Mouse (Mus musculus) stomach, embryonic 15.5 days (tissue): ENCODE data around the gene Unkl. TPM values are rescaled to one million over a fixed set of nuclear protein-coding genes. Genes with fewer than 3 reads are reported as not detected.

Experiments
- ATAC-seq: fragments of 200-750 bp; cut with Nextera tagmentation; 2 replicates; pipeline ENCODE4 v1.8.0; 2017; ENCODE audit warnings: low read depth, moderate number of reproducible peaks, moderate TSS enrichment; ENCODE audit not compliant: insufficient read depth, low FRiP score
- H3K27ac ChIP-seq: fragments of 300-500 bp; sonication (generic); 2 replicates; pipeline ENCODE4 v1.5.1; 2015; ENCODE audit warnings: mild to moderate bottlenecking, inconsistent platforms
- H3K27me3 ChIP-seq: fragments of 300-500 bp; sonication (generic); replicated peaks from 2 replicates; pipeline ENCODE4 v1.6.1; 2015; ENCODE audit warnings: inconsistent platforms
- H3K36me3 ChIP-seq: fragments of 300-500 bp; sonication (generic); 2 replicates; pipeline ENCODE4 v1.6.1; 2015; ENCODE audit warnings: inconsistent platforms
- H3K4me1 ChIP-seq: fragments of 300-500 bp; sonication (generic); 2 replicates; pipeline ENCODE4 v1.6.1; 2015; ENCODE audit warnings: inconsistent platforms
- H3K4me2 ChIP-seq: fragments of 300-500 bp; sonication (generic); 2 replicates; pipeline ENCODE4 v1.6.1; 2015; ENCODE audit warnings: mild to moderate bottlenecking, inconsistent platforms
- H3K4me3 ChIP-seq: fragments of 300-500 bp; sonication (generic); replicated peaks from 2 replicates; pipeline ENCODE4 v1.5.1; 2015; ENCODE audit warnings: inconsistent platforms
- H3K9ac ChIP-seq: fragments of 300-500 bp; sonication (generic); 2 replicates; pipeline ENCODE4 v1.6.1; 2015; ENCODE audit warnings: inconsistent platforms
- H3K9me3 ChIP-seq: fragments of 300-500 bp; sonication (generic); 2 replicates; pipeline ENCODE4 v1.6.1; 2016; ENCODE audit warnings: inconsistent platforms
- WGBS: fragments of 180-500 bp; shearing (Covaris S2); methylation state at CpG from one replicate; pipeline ENCODE4 v1.1.7; 2015; 5-methylcytosine and 5-hydroxymethylcytosine counted together
- polyA plus RNA-seq: library from polyadenylated mRNA; unstranded; fragments of >200 nt; fragmentation: Nextera tagmentation; extraction: Ambion mirVana; gene quantifications from 2 replicates; pipeline ENCODE4 v1.2.1, GENCODE M21; 2015

The Unkl gene
- polyA plus RNA-seq, 1 experiment from 2014 or later: 7.2 TPM

DNA sequence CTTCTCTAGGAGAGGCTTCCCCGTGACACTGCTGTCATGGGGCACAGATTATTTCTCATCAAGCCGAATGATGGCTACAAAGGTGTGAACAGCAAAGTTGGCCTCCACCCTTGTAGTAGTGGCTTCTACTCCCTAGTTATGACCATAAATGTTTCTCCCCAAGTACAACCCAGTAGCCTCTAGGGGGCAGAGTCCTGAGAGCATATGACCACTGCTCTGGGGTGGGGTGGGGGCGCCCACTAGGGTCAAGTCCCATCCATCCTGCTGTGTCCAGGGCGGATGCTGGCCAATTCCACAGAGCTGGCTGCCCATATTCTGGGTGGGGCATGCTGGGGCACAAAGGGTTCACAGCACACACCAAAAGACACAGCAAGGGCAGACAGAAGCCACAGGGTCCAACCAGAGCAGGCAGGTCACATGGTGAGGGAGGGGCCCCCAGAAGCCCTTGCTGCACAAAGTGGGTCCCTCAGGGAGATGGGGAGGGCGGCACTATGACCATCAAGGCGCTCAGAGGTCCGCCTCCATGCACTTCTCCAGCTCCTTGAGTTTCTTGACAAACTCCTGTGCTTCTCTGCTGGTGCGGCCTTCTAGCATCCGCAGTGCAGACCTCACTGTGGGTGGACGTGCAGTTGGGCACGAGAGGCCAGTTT, 55.1 kb downstream of the Unkl start:
- 86% methylated on average over 11 of the region's 11 CpGs for WGBS
- H3K4me2 ChIP-seq: no peak overlapping the region

DNA sequence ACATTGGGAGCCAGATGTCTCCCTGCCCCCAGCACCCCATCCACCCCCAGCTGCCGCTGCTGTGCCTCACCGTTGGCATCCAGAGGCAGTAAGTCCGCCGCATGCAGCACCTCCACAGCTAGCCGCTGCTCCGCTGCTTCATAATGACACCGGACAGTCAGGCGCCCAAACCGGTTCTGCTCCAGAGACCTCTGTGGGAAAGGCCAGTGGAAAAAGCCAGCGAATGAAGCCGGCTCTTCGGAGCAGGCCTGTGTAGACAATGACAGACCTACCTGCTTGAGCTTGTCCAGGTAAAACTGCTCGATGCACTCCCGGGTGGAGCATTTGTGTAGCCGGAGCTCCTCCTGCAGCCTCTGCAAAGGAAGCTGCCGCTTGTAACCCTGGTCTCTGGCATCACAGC, 56.0 kb downstream of the Unkl start:
- Histone ChIP-seq H3K9ac (no peak overlapping the region), H3K9me3 (no peaks in the 10 kb centered on the region), H3K4me3 (no peak overlapping the region), H3K27ac (no peak overlapping the region), H3K4me1 (peaks cover 15% of the 10 kb centered on the region), H3K27me3 (no peaks in the 10 kb centered on the region), H3K4me2 (no peak overlapping the region), H3K36me3 (peaks cover 14% of the 10 kb centered on the region)
- ATAC-seq: no peak
- 77% methylated on average over 16 of the region's 16 CpGs for WGBS

More for the DNA sequence above, 55.1 kb downstream of the Unkl start:
- no peak overlapping the region for H3K9ac ChIP-seq
- H3K27ac ChIP-seq: no peak overlapping the region
- ATAC-seq: no peak
- H3K4me1 ChIP-seq: peaks cover 17% of the 10 kb centered on the region
- H3K27me3 ChIP-seq: no peaks in the 10 kb centered on the region
- H3K9me3 ChIP-seq: no peaks in the 10 kb centered on the region
- peaks cover 14% of the 10 kb centered on the region for H3K36me3 ChIP-seq
- no peak overlapping the region for H3K4me3 ChIP-seq

DNA sequence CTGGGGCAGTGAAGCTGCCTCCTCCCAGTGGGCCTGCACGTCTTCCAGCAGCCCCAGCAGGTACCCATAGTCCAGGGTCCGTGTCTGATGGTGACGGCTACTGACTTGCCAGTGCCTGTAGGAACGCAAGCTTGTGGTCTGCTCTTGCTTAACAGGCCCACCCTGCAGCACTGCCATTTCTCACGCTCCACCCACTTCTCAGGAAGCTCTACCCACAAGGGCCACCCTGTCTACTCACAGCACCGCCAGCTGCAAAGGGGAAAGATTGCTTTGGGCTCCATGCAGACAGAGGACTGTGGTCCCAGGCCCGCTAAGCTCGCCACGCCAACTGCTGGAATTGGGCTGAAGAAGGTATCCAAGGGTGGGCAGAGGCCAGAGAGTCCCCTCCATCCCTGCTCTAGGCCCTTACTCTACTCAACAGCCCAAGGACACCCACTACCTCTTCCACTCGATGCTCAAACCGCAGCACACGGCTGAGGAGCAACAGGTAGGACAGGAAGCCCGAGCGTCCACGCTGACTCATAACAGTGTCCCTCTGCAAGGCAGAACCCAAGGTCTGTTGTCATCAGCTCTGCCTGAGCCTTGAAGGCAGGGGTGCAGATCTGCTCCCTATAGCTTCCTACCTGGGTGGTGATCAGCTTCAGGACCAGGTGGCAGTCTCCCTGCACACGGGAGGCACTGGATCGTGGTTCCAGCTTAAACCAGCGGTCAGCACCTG, 60.0 kb downstream of the Unkl start:
- Histone ChIP-seq H3K27me3 (peaks cover under 1% of the 10 kb centered on the region; the same call in 1 of the 2 replicates), H3K36me3 (peaks cover 7% of the 10 kb centered on the region; the same call in 1 of the 2 replicates), H3K4me1 (no peaks in the 10 kb centered on the region), H3K27ac (no peak overlapping the region), H3K4me2 (no peak overlapping the region), H3K4me3 (no peak overlapping the region), H3K9ac (no peak overlapping the region), H3K9me3 (no peaks in the 10 kb centered on the region)
- WGBS: 76% methylated on average over 18 of the region's 18 CpGs
- ATAC-seq: no peak

DNA sequence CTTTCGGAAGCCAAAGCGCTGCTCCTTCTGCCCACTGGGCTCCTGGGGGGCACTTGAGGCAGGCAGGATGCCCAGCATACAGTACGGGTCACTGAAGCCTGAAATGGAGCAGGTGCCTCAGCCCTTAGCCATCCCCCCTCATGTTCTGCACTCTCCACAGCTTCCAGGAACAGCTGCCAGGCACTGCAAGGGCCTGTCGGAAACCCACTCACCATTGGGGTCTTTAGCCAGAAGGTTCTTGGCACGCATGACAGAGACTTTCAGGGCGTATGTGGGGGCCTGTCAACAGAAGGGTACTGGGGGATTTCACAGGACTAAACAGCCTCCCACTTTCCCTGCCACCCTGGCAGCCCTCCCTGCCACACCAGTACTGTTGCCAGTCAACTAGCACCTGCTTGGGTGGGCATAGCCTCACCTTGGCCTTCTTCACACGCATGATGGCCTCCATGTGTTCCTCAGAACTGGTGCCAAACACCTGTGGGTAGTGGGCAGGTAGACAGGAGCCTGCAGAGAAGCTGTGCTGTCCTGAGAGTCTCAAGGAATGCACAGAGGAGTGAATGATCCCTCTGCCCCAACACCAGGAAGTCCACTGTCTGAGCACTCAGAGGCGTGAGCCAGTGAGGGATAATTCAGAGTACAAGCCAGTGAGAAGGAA, 62.1 kb downstream of the Unkl start:
- WGBS: 78% methylated on average over 8 of the region's 8 CpGs
- no peaks in the 10 kb centered on the region for H3K4me1 ChIP-seq
- no peak overlapping the region for H3K4me2 ChIP-seq
- H3K27me3 ChIP-seq: peaks cover 17% of the 10 kb centered on the region
- no peaks in the 10 kb centered on the region for H3K36me3 ChIP-seq
- H3K27ac ChIP-seq: no peak overlapping the region
- no peak overlapping the region for H3K4me3 ChIP-seq
- H3K9me3 ChIP-seq: no peaks in the 10 kb centered on the region
- no peak for ATAC-seq
- no peak overlapping the region for H3K9ac ChIP-seq

DNA sequence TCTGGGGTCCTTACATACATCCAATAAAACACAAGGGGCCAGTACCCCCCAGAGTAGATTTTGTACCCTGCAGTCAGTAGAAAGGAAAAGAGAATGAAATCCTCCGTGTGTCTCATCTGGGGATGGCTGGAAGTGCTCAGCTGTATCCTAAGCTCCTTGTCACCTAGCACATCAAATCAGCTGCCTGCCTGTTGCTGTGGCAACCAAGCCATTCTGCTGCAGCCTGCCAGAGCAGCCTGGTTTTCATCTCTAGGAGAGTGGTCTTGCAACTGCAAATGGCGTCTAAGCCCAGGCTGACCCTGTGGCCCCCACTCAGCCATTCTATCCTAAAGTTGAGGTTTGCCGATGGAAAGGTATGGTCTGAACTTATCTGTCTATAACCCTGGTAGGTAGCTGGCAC, 64.4 kb downstream of the Unkl start:
- no peaks in the 10 kb centered on the region for H3K9me3 ChIP-seq
- H3K36me3 ChIP-seq: no peaks in the 10 kb centered on the region
- no peak overlapping the region for H3K27ac ChIP-seq
- no peak overlapping the region for H3K4me3 ChIP-seq
- H3K4me1 ChIP-seq: peaks cover 11% of the 10 kb centered on the region
- H3K4me2 ChIP-seq: no peak overlapping the region
- H3K9ac ChIP-seq: no peak overlapping the region
- ATAC-seq: no peak
- peaks cover 24% of the 10 kb centered on the region for H3K27me3 ChIP-seq
- 35% methylated on average over 3 of the region's 3 CpGs for WGBS

DNA sequence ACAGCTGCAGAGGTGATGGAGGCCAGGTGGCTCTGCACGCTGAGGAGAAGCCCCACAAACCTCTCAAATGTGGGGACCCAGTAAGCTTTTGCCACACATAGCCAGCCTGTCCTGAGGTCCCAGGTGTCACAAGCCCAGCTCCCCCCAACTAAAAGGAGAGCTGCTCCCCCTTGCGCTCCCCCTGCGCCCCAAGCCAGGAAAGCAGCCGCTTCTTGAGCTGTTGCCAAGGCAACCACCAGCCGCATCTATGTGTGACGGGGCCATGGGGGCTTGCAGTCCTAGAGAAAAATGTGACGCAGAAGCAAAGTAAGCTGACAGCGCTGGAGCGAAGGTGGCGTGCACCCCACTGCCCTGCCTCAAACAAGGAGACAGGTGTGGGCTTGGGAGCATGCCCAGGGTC, 65.6 kb downstream of the Unkl start:
- no peak for ATAC-seq
- Histone ChIP-seq H3K36me3 (no peaks in the 10 kb centered on the region), H3K4me3 (no peak overlapping the region), H3K27me3 (peaks cover 24% of the 10 kb centered on the region), H3K27ac (no peak overlapping the region), H3K9ac (no peak overlapping the region), H3K4me2 (no peak overlapping the region), H3K9me3 (no peaks in the 10 kb centered on the region), H3K4me1 (peaks cover 11% of the 10 kb centered on the region)
- 25% methylated on average over 10 of the region's 10 CpGs for WGBS

DNA sequence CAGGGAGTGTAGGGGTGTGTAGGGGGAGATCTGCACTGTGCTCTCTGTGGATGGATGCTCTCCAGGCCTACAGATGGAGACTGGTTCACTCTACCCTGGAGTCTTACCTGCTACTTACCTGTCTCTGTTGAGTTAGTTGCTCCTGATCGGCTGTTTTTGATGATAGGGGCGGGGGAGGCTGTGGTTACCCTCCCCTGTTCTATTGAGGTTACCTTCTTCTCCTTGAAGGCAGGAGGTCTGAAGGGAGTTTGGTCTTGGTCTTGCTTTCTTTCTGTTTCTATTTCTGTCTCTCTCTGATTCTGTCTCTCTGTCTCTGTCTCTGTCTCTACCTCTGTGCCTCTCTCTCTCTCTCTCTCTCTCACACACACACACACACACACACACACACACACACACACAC, 66.9 kb downstream of the Unkl start:
- H3K4me2 ChIP-seq: no peak overlapping the region
- 55% methylated on average over 2 of the region's 2 CpGs for WGBS

DNA sequence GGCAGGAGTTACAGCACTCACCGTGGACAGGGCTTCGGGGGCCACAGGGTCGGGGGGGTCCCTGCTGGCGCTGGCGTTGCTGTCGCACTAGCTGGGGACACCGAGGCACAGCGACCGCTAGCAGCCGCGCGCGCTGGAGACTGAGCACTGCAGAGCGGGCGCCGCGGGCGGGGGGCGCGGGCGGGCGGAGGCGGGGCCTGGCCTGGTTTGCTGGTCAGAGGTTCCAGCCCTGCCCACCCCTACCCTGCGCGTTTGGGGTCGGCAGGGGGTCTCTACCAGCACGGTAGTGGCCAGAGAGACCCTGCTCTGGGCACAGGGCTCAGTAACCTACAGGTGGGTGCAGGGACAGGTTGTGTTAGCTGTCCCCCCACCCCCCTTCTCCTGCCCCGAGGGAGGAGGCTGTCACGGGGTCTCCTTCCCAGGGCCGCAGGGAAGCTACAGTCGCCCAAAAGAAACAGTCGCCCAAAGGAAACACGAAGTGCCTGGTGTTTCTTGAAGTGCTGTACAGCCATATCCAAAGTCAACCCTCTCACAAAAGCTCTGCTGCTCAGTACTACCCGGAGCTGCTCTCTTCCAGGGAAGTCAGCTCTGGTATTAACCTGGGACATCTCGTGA, 68.0 kb downstream of the Unkl start, which contains the start of gene Baiap3:
Gene Baiap3, minus strand, starts transcription at position 225 of the 615 bp plus-strand sequence.
- WGBS: 4% methylated on average over 33 of the region's 35 CpGs
- peak within 1 kb of the TSS; percentile 4; the same call in 1 of the 2 replicates for H3K9ac ChIP-seq

More for the DNA sequence above, 66.9 kb downstream of the Unkl start:
- Histone ChIP-seq H3K4me3 (no peak overlapping the region), H3K36me3 (0 out of 2 replicates have a peak, but pooled peaks cover 2% of the 10 kb centered on the region), H3K27me3 (peaks cover 24% of the 10 kb centered on the region), H3K27ac (no peak overlapping the region), H3K9ac (no peak overlapping the region), H3K4me1 (peaks cover 11% of the 10 kb centered on the region), H3K9me3 (no peaks in the 10 kb centered on the region)
- no peak for ATAC-seq

DNA sequence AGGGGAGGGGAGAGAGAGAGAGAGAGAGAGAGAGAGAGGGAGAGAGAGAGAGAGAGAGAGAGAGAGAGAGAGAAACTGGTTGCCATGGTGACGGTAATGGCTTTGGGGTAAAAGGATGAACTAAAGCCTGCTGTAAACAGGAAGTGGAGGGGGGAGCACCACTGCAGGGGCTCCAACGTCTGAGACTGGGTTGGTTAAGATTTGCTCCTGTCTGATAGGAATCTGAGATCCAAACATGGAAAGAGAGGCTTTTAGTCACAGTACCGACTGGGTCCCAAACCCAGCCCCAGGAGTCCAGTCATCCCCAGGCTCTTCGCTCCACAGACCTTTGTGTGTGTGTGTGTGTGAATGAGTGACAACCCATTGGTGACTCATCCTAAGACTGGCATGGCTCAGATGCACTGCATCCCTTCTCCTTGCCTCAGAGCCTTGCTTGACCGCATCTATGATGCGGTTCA, 69.6 kb downstream of the Unkl start:
- Histone ChIP-seq H3K36me3 (peaks cover 9% of the 10 kb centered on the region), H3K27ac (no peak overlapping the region), H3K4me1 (peaks cover 11% of the 10 kb centered on the region), H3K4me2 (no peak overlapping the region), H3K9me3 (no peaks in the 10 kb centered on the region), H3K9ac (no peak overlapping the region), H3K27me3 (peaks cover 24% of the 10 kb centered on the region), H3K4me3 (no peak overlapping the region)
- no peak for ATAC-seq
- WGBS: 41% methylated on average over 6 of the region's 6 CpGs

More for the DNA sequence above, 68.0 kb downstream of the Unkl start, which contains the start of gene Baiap3:
- H3K27ac ChIP-seq: no peak within 1 kb of the TSS
- peaks cover 11% of the 10 kb centered on the region for H3K4me1 ChIP-seq
- H3K4me3 ChIP-seq: peak within 1 kb of the TSS; percentile 35
- H3K27me3 ChIP-seq: peaks cover 24% of the 10 kb centered on the region
- H3K36me3 ChIP-seq: 0 out of 2 replicates have a peak, but pooled peaks cover 3% of the 10 kb centered on the region
- no peaks in the 10 kb centered on the region for H3K9me3 ChIP-seq
- peak; percentile 40 for ATAC-seq
- peak within 1 kb of the TSS; percentile 69 for H3K4me2 ChIP-seq

DNA sequence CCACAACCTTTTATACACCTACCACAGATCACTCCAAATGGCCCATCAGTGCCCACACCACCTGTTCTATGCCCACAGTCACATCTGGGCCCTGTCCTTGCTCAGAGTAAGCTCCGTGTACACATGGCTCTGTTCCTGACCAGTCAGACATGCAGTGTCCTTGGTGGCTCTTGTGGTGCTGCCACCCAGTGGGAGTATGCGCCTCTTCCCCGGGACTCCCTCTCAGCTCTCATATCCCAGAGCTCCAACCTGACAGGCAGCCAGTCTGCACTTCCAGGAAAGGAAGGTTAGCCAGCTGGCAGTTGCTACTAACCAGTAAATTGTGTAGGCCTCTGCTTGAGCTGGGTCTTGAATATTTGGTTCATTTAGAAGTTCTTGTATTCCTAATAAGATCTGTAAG, 76.3 kb downstream of the Unkl start:
- peaks cover 72% of the 10 kb centered on the region for H3K36me3 ChIP-seq
- H3K27ac ChIP-seq: no peak overlapping the region
- no peaks in the 10 kb centered on the region for H3K4me1 ChIP-seq
- H3K9ac ChIP-seq: no peak overlapping the region
- no peak overlapping the region for H3K4me3 ChIP-seq
- H3K27me3 ChIP-seq: no peaks in the 10 kb centered on the region
- 64% methylated on average over 3 of the region's 3 CpGs for WGBS
- H3K9me3 ChIP-seq: no peaks in the 10 kb centered on the region
- no peak overlapping the region for H3K4me2 ChIP-seq
- ATAC-seq: no peak

DNA sequence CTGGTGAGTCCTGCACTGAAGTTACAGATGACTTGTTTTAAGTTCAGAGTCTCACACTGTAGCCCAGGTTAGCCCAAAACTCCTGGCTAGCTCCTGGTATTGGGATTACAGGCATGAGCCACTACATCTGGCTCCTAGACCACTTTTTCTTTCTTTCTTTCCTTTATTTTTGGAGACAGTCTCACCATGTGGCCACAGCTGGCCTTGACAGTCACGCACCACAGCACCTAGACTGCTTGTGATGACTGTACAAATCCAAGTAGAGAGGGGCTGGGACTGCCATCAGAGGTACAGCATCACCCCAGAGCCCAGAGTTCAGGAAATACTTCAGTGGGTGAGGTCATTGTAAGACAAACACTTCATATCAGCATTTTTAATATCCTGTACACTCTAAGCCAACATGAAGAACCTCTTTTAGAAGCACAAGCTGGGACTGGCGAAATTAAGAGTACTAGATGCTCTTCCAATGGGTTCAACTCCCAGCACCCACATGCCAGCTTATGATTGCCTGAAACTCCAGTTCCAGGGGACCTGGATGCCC, 82.7 kb downstream of the Unkl start:
- Histone ChIP-seq H3K4me3 (peak overlapping the region; percentile 98; the same call in 1 of the 2 replicates), H3K4me1 (peaks cover 24% of the 10 kb centered on the region), H3K4me2 (peak overlapping the region; percentile 92), H3K36me3 (peaks cover 36% of the 10 kb centered on the region), H3K27ac (no peak overlapping the region), H3K27me3 (no peaks in the 10 kb centered on the region), H3K9me3 (no peaks in the 10 kb centered on the region), H3K9ac (no peak overlapping the region)
- ATAC-seq: no peak
- 70% methylated on average over 2 of the region's 2 CpGs for WGBS
